Mouse (Mus musculus) heart, embryonic 10.5 days (tissue): ENCODE measurements around the gene Supt3. TPM values are rescaled to one million over a fixed set of nuclear protein-coding genes. Genes with fewer than 3 reads are reported as not detected.
A peak's percentile ranks its signal among the peaks of the same experiment; 100 is the strongest.

Experiments
- DNase-seq: peaks from one replicate; pipeline ENCODE4 v3.0.0-alpha.2; 2017; ENCODE audit warnings: low spot score
- H3K27ac ChIP-seq: fragments of 300-500 bp; sonication (generic); 2 replicates; pipeline ENCODE4 v1.5.1; 2016; ENCODE audit warnings: mild to moderate bottlenecking
- H3K27me3 ChIP-seq: fragments of 300-500 bp; sonication (generic); 2 replicates; pipeline ENCODE4 v1.6.1; 2016; ENCODE audit warnings: mild to moderate bottlenecking; ENCODE audit not compliant: poor library complexity, insufficient read depth, severe bottlenecking
- H3K36me3 ChIP-seq: fragments of 300-500 bp; sonication (generic); 2 replicates; pipeline ENCODE4 v1.6.1; 2016; ENCODE audit warnings: mild to moderate bottlenecking, moderate library complexity
- H3K4me1 ChIP-seq: fragments of 300-500 bp; sonication (generic); 2 replicates; pipeline ENCODE4 v1.6.1; 2016; ENCODE audit warnings: mild to moderate bottlenecking
- H3K4me3 ChIP-seq: fragments of 300-500 bp; sonication (generic); 2 replicates; pipeline ENCODE4 v1.5.1; 2016; ENCODE audit warnings: mild to moderate bottlenecking, moderate library complexity
- H3K9me3 ChIP-seq: fragments of 300-500 bp; sonication (generic); 2 replicates; pipeline ENCODE4 v1.6.1; 2016; ENCODE audit warnings: mild to moderate bottlenecking, moderate library complexity
- WGBS: fragments of 180-500 bp; shearing (Covaris S2); methylation state at CpG from one replicate; pipeline ENCODE4 v1.1.7; 2016; 5-methylcytosine and 5-hydroxymethylcytosine counted together
- polyA plus RNA-seq: library from polyadenylated mRNA; unstranded; fragments of >200 nt; fragmentation: Nextera tagmentation; extraction: Ambion mirVana; gene quantifications from 2 replicates; pipeline ENCODE4 v1.2.1, GENCODE M21; 2016

The Supt3 gene
- polyA plus RNA-seq, 1 experiment from 2014 or later, result 19.8 TPM

DNA sequence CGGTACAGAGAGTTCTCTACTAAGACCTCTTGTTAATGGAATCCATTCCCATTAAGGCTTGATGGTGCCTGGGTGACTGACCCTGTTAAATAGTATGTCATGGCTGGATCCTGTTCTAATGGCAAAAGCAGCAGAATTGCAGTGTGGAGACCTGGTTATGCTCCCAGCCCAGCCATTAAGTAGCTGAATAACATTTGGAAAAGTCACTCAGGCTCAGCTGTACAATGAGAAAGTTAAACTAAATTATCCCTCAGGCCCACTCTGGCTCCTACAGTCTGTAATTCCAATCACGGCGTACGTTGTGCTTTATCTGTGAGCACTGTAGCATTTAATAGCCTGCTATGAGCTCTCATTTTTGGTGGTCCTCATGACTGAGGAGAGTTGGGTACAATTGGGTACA is 300.0 kb downstream of the Supt3 start:
- no peaks in the 10 kb centered on the region for H3K9me3 ChIP-seq
- H3K4me1 ChIP-seq, result no peaks in the 10 kb centered on the region
- H3K27me3 ChIP-seq, result no peaks in the 10 kb centered on the region
- no peak overlapping the region for H3K27ac ChIP-seq
- H3K36me3 ChIP-seq, result no peaks in the 10 kb centered on the region
- H3K4me3 ChIP-seq, result no peak overlapping the region
- WGBS, result 89% methylated on average over 4 of the region's 4 CpGs
- DNase-seq, result no peak

DNA sequence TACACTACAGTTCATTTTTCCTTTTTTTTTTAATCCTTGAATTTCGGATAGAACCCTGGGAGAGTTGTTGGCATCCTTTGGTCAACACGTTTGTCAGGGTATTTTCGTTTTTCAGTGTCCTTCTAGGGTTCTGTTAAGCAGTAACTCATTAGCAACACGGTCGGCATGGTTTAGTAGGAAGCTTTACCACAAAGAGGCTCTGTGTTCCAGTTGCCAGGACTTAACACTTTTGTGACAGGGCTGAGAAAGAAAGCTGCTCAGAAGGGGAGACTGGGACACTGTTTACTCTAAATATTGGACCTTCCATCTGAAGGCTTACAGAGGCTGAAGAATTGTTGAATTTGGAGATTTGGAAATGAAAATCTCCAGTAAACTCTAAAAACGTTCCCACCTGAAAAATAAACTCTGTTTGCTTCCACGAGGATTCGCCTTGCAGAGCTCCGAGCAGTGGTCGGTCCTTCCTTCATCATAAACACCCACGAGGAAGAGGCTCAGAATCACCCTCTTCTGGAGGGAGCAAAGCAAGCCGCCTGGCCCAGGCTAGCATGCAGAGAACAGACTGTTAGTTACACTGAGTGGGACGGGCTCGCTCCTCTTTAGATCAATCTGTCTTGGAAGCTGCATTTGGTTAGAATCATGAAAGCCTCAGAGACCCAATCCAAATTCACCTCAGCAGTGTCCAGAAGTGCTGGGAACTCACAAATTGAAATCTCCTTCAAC is 301.1 kb downstream of the Supt3 start:
- Histone ChIP-seq H3K9me3 (no peaks in the 10 kb centered on the region), H3K4me3 (no peak overlapping the region), H3K27ac (no peak overlapping the region), H3K36me3 (no peaks in the 10 kb centered on the region), H3K27me3 (no peaks in the 10 kb centered on the region), H3K4me1 (no peaks in the 10 kb centered on the region; the same call in 1 of the 2 replicates)
- DNase-seq, result no peak
- WGBS, result 79% methylated on average over 14 of the region's 14 CpGs

DNA sequence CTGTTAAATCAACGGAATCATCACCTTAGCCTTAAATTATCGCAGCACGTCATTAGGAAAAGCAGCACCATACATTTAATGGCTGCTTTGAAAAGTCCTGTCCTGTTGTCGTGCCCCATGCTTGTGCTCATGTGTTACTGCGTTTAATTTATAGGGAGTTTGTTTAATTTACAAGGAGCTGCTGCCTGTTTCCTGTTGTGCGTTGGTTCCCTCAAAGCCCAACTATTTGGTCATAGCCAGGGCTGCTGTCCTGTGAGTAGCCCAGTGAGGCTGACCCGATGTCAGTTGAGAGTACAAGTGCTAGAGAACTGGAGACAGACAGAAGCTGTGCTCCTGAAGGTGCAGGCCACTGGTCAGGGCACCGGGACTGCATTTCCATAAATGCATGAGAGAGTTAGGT is 304.6 kb downstream of the Supt3 start:
- no peaks in the 10 kb centered on the region for H3K9me3 ChIP-seq
- no peaks in the 10 kb centered on the region; the same call in 1 of the 2 replicates for H3K4me1 ChIP-seq
- H3K27ac ChIP-seq, result no peak overlapping the region
- no peak overlapping the region for H3K4me3 ChIP-seq
- no peaks in the 10 kb centered on the region for H3K36me3 ChIP-seq
- WGBS, result 84% methylated on average over 8 of the region's 8 CpGs
- H3K27me3 ChIP-seq, result no peaks in the 10 kb centered on the region
- no peak for DNase-seq

DNA sequence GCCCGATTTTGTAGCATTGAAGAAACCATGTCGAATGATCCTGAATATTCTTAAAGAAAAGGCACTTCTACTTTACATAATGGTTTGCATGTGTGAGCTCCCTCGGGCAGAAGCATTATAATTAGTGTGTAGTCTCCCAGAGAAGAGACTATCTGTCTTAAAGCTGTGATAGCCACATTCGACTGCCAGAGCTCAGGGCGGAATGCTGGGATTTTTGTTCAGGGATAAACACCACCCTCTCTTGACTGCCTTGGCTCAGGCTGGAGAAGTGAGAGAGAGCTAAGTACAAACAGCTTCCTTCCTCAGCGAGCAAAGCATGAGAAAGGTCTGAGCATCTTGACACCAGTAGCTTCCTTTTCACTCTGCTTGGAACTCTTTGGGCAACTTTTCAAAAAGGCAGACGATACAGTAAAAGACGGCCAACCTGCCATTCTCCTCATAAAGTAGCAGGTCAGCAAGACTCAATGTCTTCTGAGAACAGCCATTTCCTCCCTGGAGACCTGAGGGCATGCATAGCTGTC is 305.1 kb downstream of the Supt3 start:
- H3K36me3 ChIP-seq, result no peaks in the 10 kb centered on the region
- H3K27me3 ChIP-seq, result no peaks in the 10 kb centered on the region
- H3K9me3 ChIP-seq, result no peaks in the 10 kb centered on the region
- no peak for DNase-seq
- H3K4me3 ChIP-seq, result no peak overlapping the region
- H3K27ac ChIP-seq, result no peak overlapping the region
- no peaks in the 10 kb centered on the region; the same call in 1 of the 2 replicates for H3K4me1 ChIP-seq
- WGBS, result 63% methylated on average over 8 of the region's 8 CpGs

DNA sequence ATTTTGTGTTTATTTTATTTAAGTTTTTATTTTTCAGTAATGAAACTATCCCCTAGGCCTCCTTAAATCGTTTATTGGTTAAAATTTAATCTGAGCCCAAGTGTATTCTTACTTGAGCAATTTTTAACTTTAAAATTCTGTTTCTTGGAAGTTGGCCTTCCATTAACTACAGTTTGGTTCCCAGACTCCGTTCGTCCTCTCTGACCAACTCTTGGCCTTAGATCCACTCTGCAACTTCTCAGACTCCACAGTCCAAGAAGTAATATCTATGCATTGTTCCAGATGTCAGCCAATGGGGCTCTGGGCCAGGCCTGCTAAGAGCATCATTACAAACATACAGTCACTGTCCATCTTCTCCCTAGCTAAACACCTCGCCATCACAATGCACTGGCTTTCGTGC is 309.4 kb downstream of the Supt3 start:
- Histone ChIP-seq H3K9me3 (no peaks in the 10 kb centered on the region), H3K36me3 (no peaks in the 10 kb centered on the region), H3K4me3 (no peak overlapping the region), H3K27me3 (no peaks in the 10 kb centered on the region), H3K27ac (no peak overlapping the region), H3K4me1 (no peaks in the 10 kb centered on the region; the same call in 1 of the 2 replicates)
- 88% methylated on average over 5 of the region's 5 CpGs for WGBS
- DNase-seq, result no peak

- no peak for DNase-seq
- Histone ChIP-seq H3K4me1 (no peaks in the 10 kb centered on the region; the same call in 1 of the 2 replicates), H3K9me3 (no peaks in the 10 kb centered on the region), H3K27ac (no peak overlapping the region), H3K36me3 (no peaks in the 10 kb centered on the region), H3K27me3 (no peaks in the 10 kb centered on the region), H3K4me3 (no peak overlapping the region)
- WGBS, result 87% methylated on average over 5 of the region's 5 CpGs
Observed at GRCm38 (mm10) chr17:45087022-45087421, 310.1 kb downstream of the Supt3 start.

- 62% methylated on average over 7 of the region's 7 CpGs for WGBS
- H3K4me3 ChIP-seq, result no peak overlapping the region
Observed at GRCm38 (mm10) chr17:45101064-45101463, 324.1 kb downstream of the Supt3 start.

DNA sequence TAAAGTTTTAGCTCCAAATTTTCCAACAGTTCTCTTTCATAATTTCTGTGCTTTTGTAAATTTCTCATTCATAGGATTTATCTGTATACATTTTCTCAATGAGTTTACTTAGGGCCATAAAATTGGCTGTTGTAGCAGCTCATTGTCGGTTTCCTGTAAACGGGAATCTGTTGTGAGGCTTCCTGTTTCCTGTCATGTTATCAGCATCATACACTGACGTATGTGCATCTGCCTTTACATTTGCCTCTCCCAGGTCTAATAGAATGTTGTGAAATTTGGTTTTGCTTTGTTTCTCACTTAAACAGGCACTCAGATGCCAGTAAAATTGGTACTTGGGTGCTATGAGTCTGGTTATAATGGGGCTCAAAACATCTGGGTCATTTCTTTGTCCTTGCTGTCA is 338.4 kb downstream of the Supt3 start:
- Histone ChIP-seq H3K4me1 (peaks cover 38% of the 10 kb centered on the region), H3K27ac (no peak overlapping the region), H3K9me3 (no peaks in the 10 kb centered on the region), H3K4me3 (no peak overlapping the region), H3K27me3 (no peaks in the 10 kb centered on the region), H3K36me3 (no peaks in the 10 kb centered on the region)
- DNase-seq, result no peak
- 65% methylated on average over 3 of the region's 3 CpGs for WGBS

More at GRCm38 (mm10) chr17:45101064-45101463, 324.1 kb downstream of the Supt3 start:
- no peaks in the 10 kb centered on the region for H3K9me3 ChIP-seq
- no peaks in the 10 kb centered on the region for H3K36me3 ChIP-seq
- no peaks in the 10 kb centered on the region for H3K27me3 ChIP-seq
- H3K4me1 ChIP-seq, result no peaks in the 10 kb centered on the region
- no peak overlapping the region for H3K27ac ChIP-seq
- DNase-seq, result no peak

- Histone ChIP-seq H3K4me1 (peaks cover 26% of the 10 kb centered on the region), H3K27ac (peak overlapping the region; percentile 22; the same call in 1 of the 2 replicates), H3K4me3 (no peak overlapping the region), H3K9me3 (no peaks in the 10 kb centered on the region), H3K36me3 (no peaks in the 10 kb centered on the region), H3K27me3 (no peaks in the 10 kb centered on the region)
- 73% methylated on average over 12 of the region's 12 CpGs for WGBS
- no peak for DNase-seq
Observed at GRCm38 (mm10) chr17:45118565-45119471, 341.9 kb downstream of the Supt3 start.

GRCm38 (mm10) chr17:45119609-45120201 is 342.8 kb downstream of the Supt3 start:
- DNase-seq, result no peak
- H3K36me3 ChIP-seq, result no peaks in the 10 kb centered on the region
- H3K27me3 ChIP-seq, result no peaks in the 10 kb centered on the region
- peaks cover 26% of the 10 kb centered on the region for H3K4me1 ChIP-seq
- no peak overlapping the region for H3K27ac ChIP-seq
- H3K9me3 ChIP-seq, result no peaks in the 10 kb centered on the region
- WGBS, result 88% methylated on average over 18 of the region's 18 CpGs
- H3K4me3 ChIP-seq, result no peak overlapping the region

- peaks cover 3% of the 10 kb centered on the region; the same call in 1 of the 2 replicates for H3K4me1 ChIP-seq
- no peak overlapping the region for H3K4me3 ChIP-seq
- WGBS, result 83% methylated on average over 3 of the region's 3 CpGs
- H3K9me3 ChIP-seq, result no peaks in the 10 kb centered on the region
- DNase-seq, result no peak
- H3K27ac ChIP-seq, result no peak overlapping the region
- H3K27me3 ChIP-seq, result no peaks in the 10 kb centered on the region
- H3K36me3 ChIP-seq, result no peaks in the 10 kb centered on the region
Observed at GRCm38 (mm10) chr17:45123856-45124255, 346.9 kb downstream of the Supt3 start.

GRCm38 (mm10) chr17:45128611-45129010 is 351.7 kb downstream of the Supt3 start:
- no peaks in the 10 kb centered on the region for H3K9me3 ChIP-seq
- H3K27me3 ChIP-seq, result no peaks in the 10 kb centered on the region
- H3K4me1 ChIP-seq, result no peaks in the 10 kb centered on the region
- H3K4me3 ChIP-seq, result no peak overlapping the region
- DNase-seq, result no peak
- H3K36me3 ChIP-seq, result no peaks in the 10 kb centered on the region
- WGBS, result 91% methylated on average over 4 of the region's 4 CpGs
- H3K27ac ChIP-seq, result no peak overlapping the region
